Mouse (Mus musculus): ENCODE measurements around the gene Spag6l. TPM values are rescaled to one million over a fixed set of nuclear protein-coding genes. Genes with fewer than 3 reads are reported as not detected.
A peak's percentile ranks its signal among the peaks of the same experiment; 100 is the strongest.
"Not testable (repeated sequence)": the region's sequence is repeated elsewhere in the genome, so short reads cannot be mapped to it uniquely, and the experiment has no call there.

Gene Spag6l
- 1 to 10 TPM in 1 of 4 experiments, under 1 TPM in 2, not detected in 1; 0.19 to 1.0 (median 0.22) TPM for total RNA-seq (2022)

- no peak for DNase-seq (ENCODE audit: low spot score)
Measured at GRCm38 (mm10) chr16:16828757-16829615, at the start of gene Spag6l. Spag6l (minus strand) TSS chr16:16829456.

- DNase-seq (ENCODE audit: low spot score), result no peak
Measured at GRCm38 (mm10) chr16:16879025-16879424, 49.8 kb upstream of the Spag6l start.

- DNase-seq (ENCODE audit: low spot score), result peak; percentile 87
Measured at GRCm38 (mm10) chr16:16870617-16871331, 41.5 kb upstream of the Spag6l start, which contains the start of the genes Top3b and Vpreb1. Top3b (plus strand) TSS chr16:16870736. Vpreb1 (minus strand) TSS chr16:16870843.

GRCm38 (mm10) chr16:16870241-16870616, 41.0 kb upstream of the Spag6l start:
- no peak for DNase-seq (ENCODE audit: low spot score)

GRCm38 (mm10) chr16:16865696-16866561, 36.7 kb upstream of the Spag6l start:
- DNase-seq (ENCODE audit: low spot score), result no peak

- DNase-seq (ENCODE audit: low spot score), result no peak
Measured at GRCm38 (mm10) chr16:16865217-16865616, 36.0 kb upstream of the Spag6l start.

- no peak for DNase-seq (ENCODE audit: low spot score)
Measured at GRCm38 (mm10) chr16:16863978-16864377, 34.7 kb upstream of the Spag6l start, which contains the start of gene Igll1. Igll1 (minus strand) TSS chr16:16863985.

GRCm38 (mm10) chr16:16862288-16862687, 33.0 kb upstream of the Spag6l start:
- DNase-seq (ENCODE audit: low spot score), result no peak

GRCm38 (mm10) chr16:16856731-16857476, 27.6 kb upstream of the Spag6l start:
- no peak for DNase-seq (ENCODE audit: low spot score)

- not testable (repeated sequence) for DNase-seq (ENCODE audit: low spot score)
Measured at GRCm38 (mm10) chr16:16856054-16856453, 26.8 kb upstream of the Spag6l start.

- no peak for DNase-seq (ENCODE audit: low spot score)
Measured at GRCm38 (mm10) chr16:16855541-16855940, 26.3 kb upstream of the Spag6l start.

- peak; percentile 64 for DNase-seq (ENCODE audit: low spot score)
Measured at GRCm38 (mm10) chr16:16854836-16855235, 25.6 kb upstream of the Spag6l start.

- DNase-seq (ENCODE audit: low spot score), result no peak
Measured at GRCm38 (mm10) chr16:16852411-16852810, 23.2 kb upstream of the Spag6l start.

GRCm38 (mm10) chr16:16849196-16849595, 19.9 kb upstream of the Spag6l start:
- no peak for DNase-seq (ENCODE audit: low spot score)

GRCm38 (mm10) chr16:16829671-16830070, 415 bp upstream of the Spag6l start:
- DNase-seq (ENCODE audit: low spot score), result no peak

GRCm38 (mm10) chr16:16826223-16826622, 3.0 kb downstream of the Spag6l start:
- no peak for DNase-seq (ENCODE audit: low spot score)

GRCm38 (mm10) chr16:16825476-16825875, 3.8 kb downstream of the Spag6l start:
- DNase-seq (ENCODE audit: low spot score), result no peak

- DNase-seq (ENCODE audit: low spot score), result no peak
Measured at GRCm38 (mm10) chr16:16806325-16806724, 22.9 kb downstream of the Spag6l start.
